Mouse (Mus musculus) stomach, embryonic 14.5 days (tissue): ENCODE measurements at regions not wholly inside any gene's neighbourhood (a gene's known extent, or its start where the extent isn't known, plus 50 kb on each side); places are given as distances from the start of the nearest gene placed in this dataset.

Experiments
- ATAC-seq: fragments of 200-750 bp; cut with Nextera tagmentation; 2 replicates; pipeline ENCODE4 v1.8.0; 2017; ENCODE audit warnings: low read depth, moderate TSS enrichment; ENCODE audit not compliant: insufficient number of reproducible peaks, insufficient read depth, low FRiP score
- H3K27ac ChIP-seq: fragments of 300-500 bp; sonication (generic); 2 replicates; pipeline ENCODE4 v1.5.1; 2014; ENCODE audit warnings: mild to moderate bottlenecking, low read length, moderate library complexity, mixed read lengths
- H3K27me3 ChIP-seq: fragments of 300-500 bp; sonication (generic); 2 replicates; pipeline ENCODE4 v1.6.1; 2014; ENCODE audit warnings: low read length, control low read depth, mixed read lengths; ENCODE audit not compliant: control insufficient read depth, insufficient read depth
- H3K36me3 ChIP-seq: fragments of 300-500 bp; sonication (generic); 2 replicates; pipeline ENCODE4 v1.6.1; 2014; ENCODE audit warnings: mild to moderate bottlenecking, control low read depth, low read length, moderate library complexity, mixed read lengths; ENCODE audit not compliant: control insufficient read depth, insufficient read depth
- H3K4me1 ChIP-seq: fragments of 300-500 bp; sonication (generic); 2 replicates; pipeline ENCODE4 v1.6.1; 2014; ENCODE audit warnings: low read length, control low read depth, mixed read lengths; ENCODE audit not compliant: control insufficient read depth, insufficient read depth
- H3K4me2 ChIP-seq: fragments of 300-500 bp; sonication (generic); replicated peaks from 2 replicates; pipeline ENCODE4 v1.6.1; 2014; ENCODE audit warnings: low read depth, low read length, control low read depth
- H3K4me3 ChIP-seq: fragments of 300-500 bp; sonication (generic); 2 replicates; pipeline ENCODE4 v1.5.1; 2014; ENCODE audit warnings: low read depth, low read length, control low read depth
- H3K9ac ChIP-seq: fragments of 300-500 bp; sonication (generic); replicated peaks from 2 replicates; pipeline ENCODE4 v1.6.1; 2014; ENCODE audit warnings: low read depth, mild to moderate bottlenecking, control low read depth, low read length, moderate library complexity, mixed read lengths
- H3K9me3 ChIP-seq: fragments of 300-500 bp; sonication (generic); 2 replicates; pipeline ENCODE4 v1.6.1; 2016; ENCODE audit warnings: low read depth, low read length, control low read depth; ENCODE audit not compliant: control insufficient read depth
- WGBS: fragments of 180-500 bp; shearing (Covaris S2); extraction: QIAGEN DNeasy Blood & Tissue Kit; methylation state at CpG from one replicate; pipeline ENCODE4 v1.1.7; 2014; 5-methylcytosine and 5-hydroxymethylcytosine counted together

DNA sequence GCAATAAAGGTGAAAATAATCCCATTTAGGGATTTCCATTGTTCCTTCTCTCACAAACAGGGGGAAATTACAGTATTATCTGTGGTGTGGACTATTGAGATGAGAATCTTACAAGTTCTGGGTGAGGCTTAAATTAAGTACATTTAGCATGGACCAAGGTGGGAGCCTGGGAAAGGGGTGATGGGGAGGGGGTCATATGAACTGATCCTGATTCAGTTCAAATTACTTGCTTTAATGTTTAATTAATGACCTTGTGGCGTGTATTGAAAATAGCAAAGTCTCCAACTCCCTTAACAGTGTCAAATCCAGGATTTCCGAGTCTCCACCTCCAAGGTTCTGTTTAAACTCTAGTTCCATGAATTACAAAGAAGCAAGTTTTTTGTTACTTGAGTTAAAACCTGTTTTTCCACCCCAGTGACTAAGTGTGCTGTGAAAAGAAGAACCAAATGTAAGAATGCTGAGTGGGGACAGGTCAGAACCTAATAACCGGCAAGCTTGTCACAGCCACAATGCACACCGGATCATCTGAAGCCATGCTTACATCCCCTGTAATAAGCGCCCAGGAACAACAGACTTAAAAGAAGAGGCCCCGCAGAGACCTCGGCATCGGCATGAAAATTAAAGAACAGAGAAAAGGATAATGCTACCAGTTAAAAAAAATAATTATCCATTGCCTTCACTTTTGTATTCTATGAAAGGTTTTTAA lies 243.8 kb upstream of the Cd180 start:
- Histone ChIP-seq H3K9me3 (no peaks in the 10 kb centered on the region), H3K9ac (no peak overlapping the region), H3K27me3 (no peaks in the 10 kb centered on the region), H3K36me3 (no peaks in the 10 kb centered on the region), H3K4me1 (no peaks in the 10 kb centered on the region), H3K4me3 (no peak overlapping the region), H3K4me2 (no peak overlapping the region), H3K27ac (no peak overlapping the region; the same call in 1 of the 2 replicates)
- no peak for ATAC-seq
- 42% methylated on average over 8 of the region's 8 CpGs for WGBS

DNA sequence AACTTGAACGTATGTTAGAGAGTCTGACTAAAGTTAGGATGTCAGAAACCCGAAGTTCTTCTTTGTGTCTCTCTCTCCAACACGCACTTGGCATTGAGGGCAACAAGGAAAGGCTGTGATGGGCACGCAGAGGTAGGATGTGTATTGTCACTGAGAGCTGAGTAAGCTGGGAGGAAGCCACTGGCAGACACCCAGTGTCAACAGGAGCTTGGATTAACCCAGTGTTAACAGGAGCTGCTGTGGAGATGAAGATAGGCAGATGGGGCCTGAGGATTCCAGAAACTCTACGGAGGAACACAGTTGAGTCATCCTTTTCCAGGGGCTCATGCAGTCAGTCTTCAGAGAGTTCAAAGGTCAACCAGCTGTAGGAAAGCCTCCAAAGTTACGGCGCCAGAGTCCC lies 242.2 kb upstream of the Cd180 start:
- Histone ChIP-seq H3K4me3 (no peak overlapping the region), H3K9me3 (no peaks in the 10 kb centered on the region), H3K4me2 (no peak overlapping the region), H3K4me1 (no peaks in the 10 kb centered on the region), H3K9ac (no peak overlapping the region), H3K27ac (no peak overlapping the region), H3K27me3 (no peaks in the 10 kb centered on the region), H3K36me3 (no peaks in the 10 kb centered on the region)
- WGBS: 69% methylated on average over 7 of the region's 7 CpGs
- ATAC-seq: no peak

DNA sequence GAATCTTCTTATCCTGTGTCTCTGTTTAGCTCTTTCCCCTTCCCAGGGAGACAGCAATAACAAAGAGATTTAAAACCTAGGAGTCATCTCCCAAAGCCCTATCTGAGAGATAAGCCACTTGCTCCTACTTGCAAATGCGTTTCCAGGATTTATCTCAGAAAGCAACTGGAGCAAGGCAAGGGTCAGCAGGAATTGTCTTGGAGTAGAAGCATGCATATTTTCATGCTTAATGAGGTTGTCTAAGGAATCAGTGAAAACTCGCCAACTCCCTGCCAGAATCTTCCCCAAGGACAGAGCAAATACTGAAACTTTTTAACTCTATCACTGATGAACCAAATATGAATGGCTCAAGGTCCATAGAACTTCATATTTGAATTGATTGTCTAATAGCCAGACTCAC lies 234.6 kb upstream of the Cd180 start:
- 46% methylated on average over 2 of the region's 2 CpGs for WGBS
- Histone ChIP-seq H3K4me3 (no peak overlapping the region), H3K4me1 (no peaks in the 10 kb centered on the region), H3K27me3 (no peaks in the 10 kb centered on the region), H3K9ac (no peak overlapping the region), H3K27ac (no peak overlapping the region), H3K4me2 (no peak overlapping the region), H3K9me3 (no peaks in the 10 kb centered on the region), H3K36me3 (no peaks in the 10 kb centered on the region)
- no peak for ATAC-seq

DNA sequence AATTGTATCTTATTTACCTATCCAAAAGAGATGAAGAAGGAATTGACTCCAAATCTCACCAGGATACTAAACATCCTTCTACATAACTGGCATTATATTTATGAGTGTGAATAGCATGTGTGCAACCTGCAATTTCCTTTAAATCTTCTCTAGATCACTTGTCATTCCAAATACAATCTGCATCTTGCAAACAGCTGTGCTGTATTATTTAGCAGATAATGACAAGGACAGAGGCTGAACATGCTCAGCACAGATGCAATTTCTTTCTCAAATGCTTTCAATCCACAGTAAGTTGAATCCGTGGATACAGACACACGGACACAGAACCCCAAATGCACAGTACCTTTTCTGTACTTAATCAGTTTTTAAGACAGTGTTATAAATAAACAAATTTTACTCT lies 229.4 kb upstream of the Cd180 start:
- no peak overlapping the region for H3K9ac ChIP-seq
- H3K9me3 ChIP-seq: no peaks in the 10 kb centered on the region
- no peaks in the 10 kb centered on the region for H3K4me1 ChIP-seq
- H3K36me3 ChIP-seq: no peaks in the 10 kb centered on the region
- no peak overlapping the region for H3K27ac ChIP-seq
- H3K27me3 ChIP-seq: no peaks in the 10 kb centered on the region
- no peak for ATAC-seq
- H3K4me2 ChIP-seq: no peak overlapping the region
- no peak overlapping the region for H3K4me3 ChIP-seq
- 64% methylated on average over 2 of the region's 2 CpGs for WGBS

DNA sequence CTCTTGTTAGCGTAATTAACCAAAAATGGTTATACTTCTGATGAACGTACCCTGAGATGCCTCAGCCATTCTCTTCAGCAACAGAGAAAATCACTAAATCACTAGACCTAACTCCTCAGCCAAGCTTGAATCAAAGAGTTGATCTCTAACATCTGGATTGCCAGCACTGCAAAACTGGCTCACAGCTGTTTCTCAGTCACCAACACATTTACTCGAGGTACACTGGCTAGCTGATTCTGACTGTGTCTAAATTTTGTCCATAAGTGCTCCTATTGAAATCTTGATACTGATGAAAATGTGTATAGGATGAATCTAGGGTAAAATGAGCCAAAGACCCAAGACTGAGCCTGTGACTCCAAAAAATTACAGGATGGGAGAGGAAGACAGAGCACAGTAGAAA lies 211.5 kb upstream of the Cd180 start:
- Histone ChIP-seq H3K4me1 (no peaks in the 10 kb centered on the region), H3K4me3 (no peak overlapping the region), H3K27me3 (no peaks in the 10 kb centered on the region), H3K4me2 (no peak overlapping the region), H3K27ac (no peak overlapping the region), H3K9ac (no peak overlapping the region), H3K9me3 (no peaks in the 10 kb centered on the region), H3K36me3 (no peaks in the 10 kb centered on the region)
- 66% methylated on average over 3 of the region's 3 CpGs for WGBS
- ATAC-seq: no peak

DNA sequence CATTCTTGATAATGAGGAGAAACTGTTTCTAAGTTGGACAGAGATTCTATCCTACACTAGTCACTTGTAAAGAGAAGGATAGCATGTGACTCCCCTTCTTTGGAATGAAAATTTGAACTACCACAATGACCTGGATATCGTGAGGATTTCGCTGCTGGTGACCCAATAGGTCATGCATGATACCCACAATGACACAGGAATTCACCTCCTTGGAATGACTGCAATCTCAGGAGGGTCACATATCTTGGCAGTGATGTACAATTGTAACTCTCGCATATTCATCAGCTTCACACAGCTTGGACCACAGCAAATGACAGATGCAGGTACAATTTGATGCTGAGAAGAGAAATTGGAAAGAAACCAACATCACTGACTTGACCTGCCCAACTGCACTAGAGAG lies 210.9 kb upstream of the Cd180 start:
- no peak overlapping the region for H3K4me3 ChIP-seq
- no peaks in the 10 kb centered on the region for H3K36me3 ChIP-seq
- no peak overlapping the region for H3K9ac ChIP-seq
- H3K4me2 ChIP-seq: no peak overlapping the region
- 93% methylated on average over 3 of the region's 3 CpGs for WGBS
- H3K4me1 ChIP-seq: no peaks in the 10 kb centered on the region
- no peak overlapping the region for H3K27ac ChIP-seq
- H3K9me3 ChIP-seq: no peaks in the 10 kb centered on the region
- H3K27me3 ChIP-seq: no peaks in the 10 kb centered on the region
- ATAC-seq: no peak

DNA sequence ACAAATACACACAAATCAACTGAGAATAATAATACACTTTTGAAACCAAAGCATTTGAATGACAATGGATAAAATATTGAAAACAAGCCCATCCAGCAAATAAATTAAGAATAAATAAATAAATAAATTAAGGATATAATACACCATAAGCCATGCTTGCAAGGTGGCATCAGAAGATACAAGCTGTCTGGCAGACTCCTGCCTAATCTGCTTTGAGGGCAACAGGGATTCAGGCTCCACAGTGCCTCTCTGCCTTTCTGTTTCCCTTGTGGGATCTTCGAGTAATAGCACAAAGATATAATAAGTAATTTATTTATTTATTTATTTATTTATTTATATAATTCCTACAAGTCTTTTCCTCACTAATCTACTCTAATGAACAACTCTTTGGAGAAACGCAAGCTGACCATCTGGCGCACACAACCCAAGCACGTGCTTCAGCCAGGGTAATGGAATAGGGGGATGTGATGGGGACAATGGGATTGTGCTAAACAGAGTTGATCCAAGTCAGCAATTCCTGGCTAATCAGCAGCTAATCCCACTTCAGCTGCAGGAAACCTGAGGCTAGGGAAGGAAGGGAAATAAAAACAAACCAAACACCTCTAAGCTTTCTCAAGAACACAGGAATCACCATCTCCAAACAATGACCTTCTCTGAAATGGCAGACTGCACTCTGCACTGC lies 205.8 kb upstream of the Cd180 start:
- Histone ChIP-seq H3K36me3 (no peaks in the 10 kb centered on the region), H3K4me1 (no peaks in the 10 kb centered on the region), H3K4me3 (no peak overlapping the region), H3K9me3 (no peaks in the 10 kb centered on the region), H3K27me3 (no peaks in the 10 kb centered on the region), H3K4me2 (no peak overlapping the region), H3K9ac (no peak overlapping the region), H3K27ac (no peak overlapping the region)
- 71% methylated on average over 4 of the region's 4 CpGs for WGBS
- no peak for ATAC-seq

DNA sequence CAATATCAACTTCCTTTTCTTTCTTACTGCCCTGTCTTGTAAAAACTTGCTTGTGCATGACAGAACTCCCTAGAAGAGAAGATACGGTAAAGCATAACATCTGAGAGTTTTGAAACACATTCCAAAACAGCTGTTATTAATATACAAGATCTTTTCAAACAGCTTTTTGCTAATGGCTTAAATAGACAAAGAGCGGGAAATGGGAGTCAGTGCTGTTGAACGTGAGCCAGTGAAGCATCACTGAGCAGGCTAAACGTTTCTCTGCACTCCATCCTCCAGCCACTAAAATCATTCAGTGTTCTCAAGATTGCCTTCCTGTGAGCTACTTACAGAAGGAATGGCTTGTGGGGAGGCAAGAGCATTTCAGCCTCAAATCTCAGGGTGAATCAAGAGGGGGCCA lies 202.0 kb upstream of the Cd180 start:
- ATAC-seq: no peak

More for the DNA sequence above, 202.0 kb upstream of the Cd180 start:
- Histone ChIP-seq H3K4me2 (no peak overlapping the region), H3K9me3 (no peaks in the 10 kb centered on the region), H3K27me3 (no peaks in the 10 kb centered on the region), H3K36me3 (no peaks in the 10 kb centered on the region), H3K27ac (no peak overlapping the region), H3K9ac (no peak overlapping the region), H3K4me3 (no peak overlapping the region), H3K4me1 (no peaks in the 10 kb centered on the region)
- WGBS: 55% methylated on average over 4 of the region's 4 CpGs
